Mouse (Mus musculus) gastrocnemius, adult 18-20 months (tissue): ENCODE data around the gene Ints11. TPM values are rescaled to one million over a fixed set of nuclear protein-coding genes. Genes with fewer than 3 reads are reported as not detected.

ENCODE experiments used
- microRNA-seq: library from miRNA; unstranded; fragments of <30 nt; microRNA quantifications from one replicate; pipeline ENCODE4 v1.2.0, GENCODE M21; 2021
- total RNA-seq, 2 experiments: library from RNA; stranded (reverse); gene quantifications; 2 replicates each; pipeline ENCODE4 v1.2.3; 2021

The Ints11 gene
- total RNA-seq, 2 experiments from 2014 or later: 13.9 to 14.0 TPM

Small RNA genes within 50 kb of the gene (microRNA-seq; reads per million reads assigned to microRNA genes)
- gene Gm22991: not detected

Other genes with a start within 250 kb of the Ints11 start
- gene Cdk11b, start 244.7 kb upstream of the Ints11 start, total RNA-seq: 10 to 100 TPM; 29.4 to 30.4 TPM
- not detected for gene Gm10563, start 224.1 kb upstream of the Ints11 start, total RNA-seq
- gene Mmp23, start 216.2 kb upstream of the Ints11 start, total RNA-seq: 1 to 10 TPM in 1 of 2 experiments, under 1 TPM in 1; 0.53 to 1.8 TPM
- 10 to 100 TPM; 16.1 to 16.8 TPM for gene Mib2, start 200.3 kb upstream of the Ints11 start, total RNA-seq
- 1 to 10 TPM in 1 of 2 experiments, under 1 TPM in 1; 0.89 to 1.4 TPM for gene Fndc10, start 175.2 kb upstream of the Ints11 start, total RNA-seq
- 10 to 100 TPM; 40.7 to 45.6 TPM for gene Ssu72, start 164.7 kb upstream of the Ints11 start, total RNA-seq
- under 1 TPM; 0.07 to 0.25 TPM for gene Tmem240, start 134.7 kb upstream of the Ints11 start, total RNA-seq
- gene Atad3a, start 108.5 kb upstream of the Ints11 start, total RNA-seq: 10 to 100 TPM; 25.0 to 28.1 TPM
- gene Vwa1, start 94.8 kb upstream of the Ints11 start, total RNA-seq: 1 to 10 TPM; 5.3 to 9.7 TPM
- gene Tmem88b, start 83.7 kb upstream of the Ints11 start, total RNA-seq: under 1 TPM; 0.39 to 0.47 TPM
- gene Ankrd65, start 79.1 kb upstream of the Ints11 start, total RNA-seq: not detected
- gene Mrpl20, start 66.7 kb upstream of the Ints11 start, total RNA-seq: 10 to 100 TPM; 50.3 to 54.0 TPM
- 10 to 100 TPM; 15.4 to 18.3 TPM for gene Ccnl2, start 57.1 kb upstream of the Ints11 start, total RNA-seq
- 10 to 100 TPM; 79.5 to 82.6 TPM for gene Aurkaip1, start 38.3 kb upstream of the Ints11 start, total RNA-seq
- gene Mxra8, start 29.9 kb upstream of the Ints11 start, total RNA-seq: 10 to 100 TPM; 25.0 to 29.7 TPM
- gene Dvl1, start 22.1 kb upstream of the Ints11 start, total RNA-seq: 100 to 1,000 TPM; 104 to 106 TPM
- gene Tas1r3, start 6.2 kb upstream of the Ints11 start, total RNA-seq: under 1 TPM; 0.09 to 0.12 TPM
- gene Cptp, start 106 bp upstream of the Ints11 start, total RNA-seq: 10 to 100 TPM; 13.0 to 16.2 TPM
- 10 to 100 TPM; 11.2 to 13.2 TPM for gene Pusl1, start 22.2 kb downstream of the Ints11 start, total RNA-seq
- 1 to 10 TPM; 6.6 to 7.3 TPM for gene Acap3, start 22.3 kb downstream of the Ints11 start, total RNA-seq
- gene Ube2j2, start 74.3 kb downstream of the Ints11 start, total RNA-seq: 10 to 100 TPM; 62.3 to 66.4 TPM
- 10 to 100 TPM; 16.9 to 19.7 TPM for gene C1qtnf12, start 92.8 kb downstream of the Ints11 start, total RNA-seq
- 1 to 10 TPM; 1.3 TPM for gene B3galt6, start 123.1 kb downstream of the Ints11 start, total RNA-seq
- 10 to 100 TPM; 77.2 to 85.0 TPM for gene Sdf4, start 123.3 kb downstream of the Ints11 start, total RNA-seq
- 1 to 10 TPM; 1.2 to 1.3 TPM for gene Tnfrsf4, start 144.3 kb downstream of the Ints11 start, total RNA-seq
- gene Tnfrsf18, start 156.6 kb downstream of the Ints11 start, total RNA-seq: not detected
- not detected for gene Ttll10, start 189.9 kb downstream of the Ints11 start, total RNA-seq
- 1 to 10 TPM; 2.1 to 3.1 TPM for gene 9430015G10Rik, start 240.4 kb downstream of the Ints11 start, total RNA-seq